Mouse (Mus musculus) Patski (cell line): ENCODE results near the gene Armc3. TPM values are rescaled to one million over a fixed set of nuclear protein-coding genes. Genes with fewer than 3 reads are reported as not detected.

ENCODE experiments used
- ATAC-seq: fragments of 100-300 bp; one replicate; pipeline ENCODE4 v1.8.0; 2021
- CTCF ChIA-PET: fragments of 350-600 bp; sonication (Branson Sonifier 250); formaldehyde crosslinking; loops from one replicate; lab custom pipeline; 2022; ENCODE audit warnings: inconsistent platforms; lab: Charles Lee
- POLR2A ChIA-PET: fragments of 350-600 bp; sonication (Branson Sonifier 250); formaldehyde crosslinking; loops from one replicate; lab custom pipeline; 2022; ENCODE audit warnings: antibody characterized with exemption, inconsistent platforms; lab: Charles Lee
- DNase-seq: peaks from one replicate; pipeline ENCODE4 v3.0.0-alpha.2; 2011; ENCODE audit warnings: low read depth, low spot score
- H3K27me3 ChIP-seq: fragments of 371-371 bp; one replicate; pipeline ENCODE4 v1.5.1; 2021
- CTCF ChIP-seq: fragments of 100-300 bp; IDR thresholded peaks from one replicate; pipeline ENCODE4 v1.5.1; 2021
- in situ Hi-C: fragments of 300-500 bp; cut with MboI; formaldehyde crosslinking; loops from 3 replicates; pipeline ENCODE4 v1.11.1; 2018; ENCODE audit warnings: low pct_unique_long_range_greater_than_20kb, mixed read lengths
- polyA plus RNA-seq: library from polyadenylated mRNA; unstranded; gene quantifications from one replicate; pipeline ENCODE4 v1.2.3, GENCODE M21; 2021

The Armc3 gene
- not detected for polyA plus RNA-seq

GRCm38 (mm10) chr2:19198452-19199365, at the start of gene Armc3:
Gene Armc3 (plus strand): TSS chr2:19199302.
- ATAC-seq (no peak), DNase-seq (no peak)
- peaks cover 11% of the 10 kb centered on the region for H3K27me3 ChIP-seq
- in situ Hi-C loops = no loop called here
- ChIA-PET CTCF (no interaction called here), POLR2A (no interaction called here)
- no peak for TF ChIP-seq CTCF

GRCm38 (mm10) chr2:19152687-19153086, 46.4 kb upstream of the Armc3 start:
- ChIA-PET POLR2A (no interaction called here), CTCF (no interaction called here)
- H3K27me3 ChIP-seq = peaks cover 9% of the 10 kb centered on the region
- DNase-seq (no peak), ATAC-seq (no peak)
- TF ChIP-seq CTCF = no peak
- in situ Hi-C loops = no loop called here

GRCm38 (mm10) chr2:19156176-19156575, 42.9 kb upstream of the Armc3 start:
- DNase-seq (no peak), ATAC-seq (no peak)
- CTCF ChIA-PET = interaction anchor here (1.0 to 1.3 kb wide), 3 partner anchors 9 to 23 kb away, joined by 3 read pairs; no protein-coding TSS in a partner anchor
- TF ChIP-seq CTCF = peak; percentile 72
- peaks cover 7% of the 10 kb centered on the region for H3K27me3 ChIP-seq
- in situ Hi-C loops = no loop called here
- POLR2A ChIA-PET = no interaction called here

GRCm38 (mm10) chr2:19159539-19159938, 39.6 kb upstream of the Armc3 start:
- ATAC-seq = no peak
- CTCF ChIA-PET = no interaction called here
- no peak for DNase-seq
- in situ Hi-C loops = no loop called here
- H3K27me3 ChIP-seq = peaks cover 7% of the 10 kb centered on the region
- TF ChIP-seq CTCF = no peak
- POLR2A ChIA-PET = no interaction called here

GRCm38 (mm10) chr2:19160368-19161114, 38.6 kb upstream of the Armc3 start:
- ChIA-PET CTCF (interaction anchor here (0.8 to 1.9 kb wide), 3 partner anchors 10 to 16 kb away, joined by 3 to 5 read pairs (median 3); no protein-coding TSS in a partner anchor), POLR2A (interaction anchor here (0.6 kb wide), 1 partner anchor 14 kb away, joined by 3 read pairs; no protein-coding TSS in a partner anchor)
- DNase-seq (no peak), ATAC-seq (no peak)
- peaks cover 7% of the 10 kb centered on the region for H3K27me3 ChIP-seq
- TF ChIP-seq CTCF = no peak
- in situ Hi-C loops = no loop called here

- H3K27me3 ChIP-seq = peaks cover 9% of the 10 kb centered on the region
- ATAC-seq (no peak), DNase-seq (no peak)
- no peak for TF ChIP-seq CTCF
- POLR2A ChIA-PET = no interaction called here
- CTCF ChIA-PET = no interaction called here
- in situ Hi-C loops = no loop called here
These were observed 34.9 kb upstream of the Armc3 start for GRCm38 (mm10) chr2:19164234-19164633.

GRCm38 (mm10) chr2:19176827-19177236, 22.3 kb upstream of the Armc3 start:
- no peak for ATAC-seq

GRCm38 (mm10) chr2:19199366-19199853, 308 bp downstream of the Armc3 start:
- in situ Hi-C loops = no loop called here
- ATAC-seq = no peak
- no peak for DNase-seq
- CTCF ChIA-PET = no interaction called here
- peaks cover 7% of the 10 kb centered on the region for H3K27me3 ChIP-seq
- POLR2A ChIA-PET = no interaction called here
- TF ChIP-seq CTCF = no peak

More at GRCm38 (mm10) chr2:19176827-19177236, 22.3 kb upstream of the Armc3 start:
- in situ Hi-C loops = no loop called here
- ChIA-PET CTCF (interaction anchor here (1.1 kb wide), 1 partner anchor 15 kb away, joined by 5 read pairs; no protein-coding TSS in a partner anchor), POLR2A (no interaction called here)
- DNase-seq = peak; percentile 24
- TF ChIP-seq CTCF = no peak
- peaks cover 20% of the 10 kb centered on the region for H3K27me3 ChIP-seq

GRCm38 (mm10) chr2:19200112-19200511, 1.0 kb downstream of the Armc3 start:
- ChIA-PET CTCF (no interaction called here), POLR2A (no interaction called here)
- DNase-seq (no peak), ATAC-seq (no peak)
- in situ Hi-C loops = no loop called here
- TF ChIP-seq CTCF = no peak
- peaks cover 7% of the 10 kb centered on the region for H3K27me3 ChIP-seq

GRCm38 (mm10) chr2:19201682-19202081, 2.6 kb downstream of the Armc3 start:
- TF ChIP-seq CTCF = no peak
- ATAC-seq (no peak), DNase-seq (no peak)
- H3K27me3 ChIP-seq = peaks cover 7% of the 10 kb centered on the region
- ChIA-PET POLR2A (no interaction called here), CTCF (no interaction called here)
- in situ Hi-C loops = no loop called here
